Mouse (Mus musculus): ENCODE measurements around the gene Slc20a1. TPM values are rescaled to one million over a fixed set of nuclear protein-coding genes. Genes with fewer than 3 reads are reported as not detected.

Slc20a1 gene
- polyA plus RNA-seq, 2 experiments = 42.7 to 50.7 TPM

DNA sequence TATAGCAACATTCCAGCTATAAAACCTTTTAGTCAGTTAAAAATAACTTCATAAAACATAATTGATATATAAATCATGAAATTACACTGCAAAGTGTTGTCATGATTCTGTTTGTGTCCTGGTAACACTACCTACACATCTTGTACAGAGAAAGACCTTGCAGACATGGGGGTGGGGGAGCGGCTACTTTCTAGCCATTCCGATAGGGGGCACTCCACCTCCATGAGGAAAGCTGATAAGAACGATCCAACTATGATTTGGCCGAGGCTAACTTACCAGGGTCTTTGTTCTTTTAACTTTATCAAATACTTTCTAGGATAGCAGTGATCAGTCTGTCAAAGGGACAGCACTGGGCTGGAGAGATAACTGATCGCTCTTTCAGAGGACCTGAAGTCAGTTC lies 17.1 kb upstream of the Slc20a1 start:
- Histone ChIP-seq H3K27ac (no peak overlapping the region), H3K27me3 (ENCODE audit: control insufficient read depth, insufficient read depth, low read length) (no peaks in the 10 kb centered on the region), H3K9me3 (ENCODE audit: control insufficient read depth, low read length) (no peaks in the 10 kb centered on the region), H3K4me3 (ENCODE audit: insufficient read depth in 1 of 2, low read depth in 2 of 2, low read length in 2 of 2) (no peak overlapping the region), H3K36me3 (replicated peaks; ENCODE audit: control insufficient read depth, insufficient read depth, low read depth) (no peaks in the 10 kb centered on the region), H3K9ac (replicated peaks) (no peak overlapping the region), H3K4me1 (replicated peaks; ENCODE audit: control insufficient read depth in 2 of 2, insufficient read depth in 2 of 2, low read length in 1 of 2) (peaks cover 0 to 17% of the 10 kb centered on the region in 2 experiments; a peak in 2 of 4 replicates), H3K4me2 (ENCODE audit: low read depth) (no peak overlapping the region)
- 54% methylated on average over 5 of the region's 5 CpGs for WGBS (ENCODE audit: insufficient replicate concordance)
- TF ChIP-seq EP300 (IDR thresholded peaks at IDR 0.05; ENCODE audit: low read depth) = no peak
- peak; percentile 43 for TF ChIP-seq CTCF (IDR thresholded peaks at IDR 0.05; ENCODE audit: low read depth)
- no peak for ATAC-seq (ENCODE audit: insufficient read depth)
- no peak for DNase-seq (ENCODE audit: low read depth in 3 of 3, low spot score in 3 of 3)

DNA sequence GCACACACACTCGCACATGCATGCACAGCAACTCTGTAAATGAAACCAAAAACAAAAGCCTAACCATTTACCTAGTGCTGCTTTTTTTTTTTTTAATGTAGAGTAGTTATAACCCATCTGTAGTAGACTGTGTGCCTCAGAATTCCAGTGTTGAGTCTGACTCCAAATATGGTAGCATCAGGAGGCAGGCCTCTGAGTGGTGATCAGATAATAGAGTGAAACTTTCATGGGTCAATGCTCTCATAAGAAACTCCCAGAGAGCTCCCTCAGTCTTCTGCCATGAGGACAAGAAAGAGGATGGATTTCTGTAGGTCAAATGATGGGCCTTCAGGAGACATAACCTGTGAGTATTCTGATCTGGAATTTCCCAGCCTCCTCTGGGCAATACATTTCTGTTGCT lies 16.2 kb upstream of the Slc20a1 start:
- Histone ChIP-seq H3K4me2 (ENCODE audit: low read depth) (no peak overlapping the region), H3K27me3 (ENCODE audit: control insufficient read depth, insufficient read depth, low read length) (no peaks in the 10 kb centered on the region), H3K36me3 (replicated peaks; ENCODE audit: control insufficient read depth, insufficient read depth, low read depth) (no peaks in the 10 kb centered on the region), H3K9me3 (ENCODE audit: control insufficient read depth, low read length) (no peaks in the 10 kb centered on the region), H3K4me3 (ENCODE audit: insufficient read depth in 1 of 2, low read depth in 2 of 2, low read length in 2 of 2) (no peak overlapping the region), H3K9ac (replicated peaks) (no peak overlapping the region), H3K27ac (no peak overlapping the region), H3K4me1 (replicated peaks; ENCODE audit: control insufficient read depth in 2 of 2, insufficient read depth in 2 of 2, low read length in 1 of 2) (peaks cover 0 to 18% of the 10 kb centered on the region in 2 experiments; a peak in 2 of 4 replicates)
- DNase-seq (ENCODE audit: low read depth in 3 of 3, low spot score in 3 of 3) (no peak), ATAC-seq (ENCODE audit: insufficient read depth) (no peak)
- 90% methylated on average over 1 of the region's 1 CpGs for WGBS (ENCODE audit: insufficient replicate concordance)
- TF ChIP-seq EP300 (IDR thresholded peaks at IDR 0.05; ENCODE audit: low read depth) (no peak), CTCF (IDR thresholded peaks at IDR 0.05; ENCODE audit: low read depth) (no peak)

DNA sequence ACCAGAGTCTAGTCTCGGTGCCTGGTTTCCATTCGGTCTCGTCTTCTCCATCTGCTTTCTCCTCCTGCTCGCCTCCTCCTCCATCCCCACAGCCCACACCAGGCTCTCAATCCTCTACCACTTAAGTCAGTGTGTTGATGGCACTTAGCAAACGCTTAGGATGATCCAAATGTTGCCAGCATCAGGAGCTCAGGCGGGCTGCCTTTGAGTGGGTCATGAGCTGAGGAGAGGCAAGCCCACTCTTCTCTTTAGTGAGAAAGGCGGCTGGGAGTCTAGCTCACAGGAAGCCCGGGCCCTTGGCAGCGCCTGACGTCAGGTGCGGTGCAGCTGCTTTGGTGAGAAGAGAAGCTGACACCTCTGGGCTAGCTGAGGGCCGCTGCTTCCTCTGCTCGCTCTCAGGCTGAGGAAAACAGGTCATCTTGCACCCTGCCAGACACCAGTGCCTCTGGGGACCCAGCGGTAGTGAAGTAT lies 15.0 kb upstream of the Slc20a1 start:
- no peaks in the 10 kb centered on the region for H3K9me3 ChIP-seq (ENCODE audit: control insufficient read depth, low read length)
- TF ChIP-seq EP300 (IDR thresholded peaks at IDR 0.05; ENCODE audit: low read depth) (no peak), CTCF (IDR thresholded peaks at IDR 0.05; ENCODE audit: low read depth) (no peak)
- H3K9ac ChIP-seq (replicated peaks) = no peak overlapping the region
- ATAC-seq (ENCODE audit: insufficient read depth) (no peak), DNase-seq (ENCODE audit: low read depth in 3 of 3, low spot score in 3 of 3) (no peak)
- no peaks in the 10 kb centered on the region for H3K36me3 ChIP-seq (replicated peaks; ENCODE audit: control insufficient read depth, insufficient read depth, low read depth)
- H3K4me2 ChIP-seq (ENCODE audit: low read depth) = no peak overlapping the region
- H3K27me3 ChIP-seq (ENCODE audit: control insufficient read depth, insufficient read depth, low read length) = no peaks in the 10 kb centered on the region
- no peak overlapping the region for H3K27ac ChIP-seq
- 47% methylated on average over 14 of the region's 14 CpGs for WGBS (ENCODE audit: insufficient replicate concordance)
- H3K4me1 ChIP-seq (replicated peaks; ENCODE audit: control insufficient read depth in 2 of 2, insufficient read depth in 2 of 2, low read length in 1 of 2) = peaks cover 0 to 15% of the 10 kb centered on the region in 2 experiments; a peak in 2 of 4 replicates
- H3K4me3 ChIP-seq (ENCODE audit: insufficient read depth in 1 of 2, low read depth in 2 of 2, low read length in 2 of 2) = no peak overlapping the region

DNA sequence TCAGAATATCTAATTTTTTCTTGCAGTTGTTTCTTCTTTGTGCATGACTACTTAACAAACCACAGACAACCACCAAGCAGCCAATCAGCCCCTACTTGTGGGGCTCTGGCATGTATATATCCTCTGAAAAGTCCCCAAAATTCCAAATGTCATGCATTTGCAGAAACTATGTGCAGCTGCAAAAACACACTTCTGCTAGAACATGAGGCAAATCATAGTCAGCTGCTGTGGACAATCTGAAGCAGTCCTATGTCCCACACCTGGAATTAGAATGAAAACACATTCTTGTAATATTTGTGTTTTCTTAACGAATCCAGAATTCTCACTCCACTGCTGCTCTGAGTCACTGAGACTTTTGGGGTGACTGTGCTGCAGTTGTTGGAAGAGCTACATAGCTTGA lies 13.7 kb upstream of the Slc20a1 start:
- no peaks in the 10 kb centered on the region for H3K9me3 ChIP-seq (ENCODE audit: control insufficient read depth, low read length)
- H3K9ac ChIP-seq (replicated peaks) = no peak overlapping the region
- H3K36me3 ChIP-seq (replicated peaks; ENCODE audit: control insufficient read depth, insufficient read depth, low read depth) = no peaks in the 10 kb centered on the region
- DNase-seq (ENCODE audit: low read depth in 3 of 3, low spot score in 3 of 3) (no peak), ATAC-seq (ENCODE audit: insufficient read depth) (no peak)
- H3K4me1 ChIP-seq (replicated peaks; ENCODE audit: control insufficient read depth in 2 of 2, insufficient read depth in 2 of 2, low read length in 1 of 2) = peaks cover 0 to 14% of the 10 kb centered on the region in 2 experiments; a peak in 2 of 4 replicates
- no peak overlapping the region for H3K4me3 ChIP-seq (ENCODE audit: insufficient read depth in 1 of 2, low read depth in 2 of 2, low read length in 2 of 2)
- no peak overlapping the region for H3K27ac ChIP-seq
- WGBS (ENCODE audit: insufficient replicate concordance) = 64% methylated on average over 1 of the region's 1 CpGs
- no peak for TF ChIP-seq EP300 (IDR thresholded peaks at IDR 0.05; ENCODE audit: low read depth)
- TF ChIP-seq CTCF (IDR thresholded peaks at IDR 0.05; ENCODE audit: low read depth) = no peak
- H3K27me3 ChIP-seq (ENCODE audit: control insufficient read depth, insufficient read depth, low read length) = no peaks in the 10 kb centered on the region
- no peak overlapping the region for H3K4me2 ChIP-seq (ENCODE audit: low read depth)

DNA sequence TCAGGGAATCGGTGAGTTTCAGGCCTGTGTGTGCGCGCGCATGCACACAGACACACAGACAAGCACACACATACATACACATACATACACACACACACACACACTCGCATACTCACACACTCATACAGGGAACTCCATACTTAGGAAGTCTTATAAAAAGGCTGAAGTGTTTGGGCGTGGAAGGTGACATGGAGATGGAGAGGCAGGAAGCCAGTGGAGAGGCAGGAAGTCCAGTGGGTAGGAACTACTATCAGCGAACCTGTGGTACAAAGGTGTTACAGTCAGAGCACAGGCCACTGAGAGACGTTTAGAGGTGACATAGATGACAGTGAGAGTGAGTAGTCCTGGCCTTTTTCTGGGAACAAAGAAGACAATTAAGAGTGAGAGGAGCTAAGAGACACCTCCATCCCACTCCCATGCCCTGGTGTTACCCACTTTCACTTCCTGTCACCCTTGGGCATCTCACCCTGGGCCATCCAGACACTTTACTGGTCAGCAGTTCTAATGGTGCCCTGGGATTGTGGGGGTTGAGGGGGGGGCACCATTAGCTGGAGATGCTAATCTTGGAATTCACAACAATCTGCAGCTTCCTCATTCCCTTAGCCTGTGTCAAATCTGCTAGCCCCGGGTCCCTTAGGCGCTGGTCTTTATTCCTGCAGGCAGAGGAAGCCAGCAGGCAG lies 12.8 kb upstream of the Slc20a1 start:
- WGBS (ENCODE audit: insufficient replicate concordance) = 57% methylated on average over 10 of the region's 10 CpGs
- H3K27me3 ChIP-seq (ENCODE audit: control insufficient read depth, insufficient read depth, low read length) = no peaks in the 10 kb centered on the region
- no peak overlapping the region for H3K4me2 ChIP-seq (ENCODE audit: low read depth)
- H3K36me3 ChIP-seq (replicated peaks; ENCODE audit: control insufficient read depth, insufficient read depth, low read depth) = no peaks in the 10 kb centered on the region
- peaks cover 0 to 14% of the 10 kb centered on the region in 2 experiments; a peak in 2 of 4 replicates for H3K4me1 ChIP-seq (replicated peaks; ENCODE audit: control insufficient read depth in 2 of 2, insufficient read depth in 2 of 2, low read length in 1 of 2)
- DNase-seq (ENCODE audit: low read depth in 3 of 3, low spot score in 3 of 3) (no peak), ATAC-seq (ENCODE audit: insufficient read depth) (peak; percentile 9; the same call in 1 of the 2 replicates)
- H3K9me3 ChIP-seq (ENCODE audit: control insufficient read depth, low read length) = no peaks in the 10 kb centered on the region
- no peak overlapping the region for H3K4me3 ChIP-seq (ENCODE audit: insufficient read depth in 1 of 2, low read depth in 2 of 2, low read length in 2 of 2)
- H3K27ac ChIP-seq = no peak overlapping the region
- no peak for TF ChIP-seq EP300 (IDR thresholded peaks at IDR 0.05; ENCODE audit: low read depth)
- no peak for TF ChIP-seq CTCF (IDR thresholded peaks at IDR 0.05; ENCODE audit: low read depth)
- H3K9ac ChIP-seq (replicated peaks) = no peak overlapping the region
